Mouse (Mus musculus) inflammation-experienced regulatory T-cells, adult 16 weeks (primary cell): Measurements from ENCODE around the gene Wnt8b. TPM values are rescaled to one million over a fixed set of nuclear protein-coding genes. Genes with fewer than 3 reads are reported as not detected.

Experiments used
- polyA plus RNA-seq: library from polyadenylated mRNA; unstranded; fragments of 100-300 nt; shearing (Covaris generic); gene quantifications from one replicate; pipeline ENCODE4 v1.2.1, GENCODE M21; 2017

Gene Wnt8b
- polyA plus RNA-seq = not detected

DNA sequence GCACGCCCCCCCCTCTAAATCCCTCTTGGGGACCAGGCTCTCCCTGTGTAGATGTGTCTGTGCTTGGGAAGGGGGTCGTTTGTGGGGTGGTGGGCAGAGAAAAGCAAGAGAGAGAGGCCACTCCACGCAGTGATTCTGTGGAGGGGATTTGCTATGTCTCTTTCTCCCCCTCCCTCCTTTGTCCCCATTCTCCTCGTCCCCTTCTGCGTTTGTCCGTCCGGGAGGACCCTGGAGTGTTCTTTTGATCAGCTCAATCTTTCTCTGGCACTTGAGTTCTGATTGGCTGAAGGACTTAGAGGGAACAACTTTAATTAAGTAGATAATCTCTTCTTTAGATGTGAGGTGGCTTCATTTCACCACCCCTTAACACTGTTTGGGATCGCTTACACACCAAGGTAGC, at the start of gene Wnt8b:
Gene Wnt8b (plus strand): TSS at position 345 of the 400 bp plus-strand sequence.

GRCm38 (mm10) chr19:44545321-44546041, 52.2 kb downstream of the Wnt8b start, which contains the start of gene Sec31b:
Gene Sec31b (minus strand): TSS chr19:44545864.

DNA sequence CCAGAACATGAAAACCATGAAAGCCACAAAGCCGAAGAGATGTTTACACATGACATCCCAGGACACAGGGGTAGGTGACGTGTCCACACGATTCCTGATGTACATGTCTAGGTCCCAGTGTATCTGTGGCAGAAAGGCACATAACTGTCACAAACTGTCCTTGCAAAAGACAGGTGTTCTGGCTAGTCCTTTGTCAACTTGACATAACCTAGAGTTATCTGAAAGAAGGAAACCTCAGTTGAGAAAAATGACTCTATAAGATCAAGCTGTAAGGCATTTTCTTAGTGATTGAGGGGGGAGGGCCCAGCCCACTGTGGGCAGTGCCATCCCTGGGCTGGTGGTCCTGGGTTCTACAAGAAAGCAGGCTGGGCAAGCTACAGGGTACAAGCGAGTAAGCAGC, 59.5 kb downstream of the Wnt8b start, which contains the start of gene Gm20538:
Gene Gm20538 (minus strand): TSS at position 101 of the 400 bp plus-strand sequence.

DNA sequence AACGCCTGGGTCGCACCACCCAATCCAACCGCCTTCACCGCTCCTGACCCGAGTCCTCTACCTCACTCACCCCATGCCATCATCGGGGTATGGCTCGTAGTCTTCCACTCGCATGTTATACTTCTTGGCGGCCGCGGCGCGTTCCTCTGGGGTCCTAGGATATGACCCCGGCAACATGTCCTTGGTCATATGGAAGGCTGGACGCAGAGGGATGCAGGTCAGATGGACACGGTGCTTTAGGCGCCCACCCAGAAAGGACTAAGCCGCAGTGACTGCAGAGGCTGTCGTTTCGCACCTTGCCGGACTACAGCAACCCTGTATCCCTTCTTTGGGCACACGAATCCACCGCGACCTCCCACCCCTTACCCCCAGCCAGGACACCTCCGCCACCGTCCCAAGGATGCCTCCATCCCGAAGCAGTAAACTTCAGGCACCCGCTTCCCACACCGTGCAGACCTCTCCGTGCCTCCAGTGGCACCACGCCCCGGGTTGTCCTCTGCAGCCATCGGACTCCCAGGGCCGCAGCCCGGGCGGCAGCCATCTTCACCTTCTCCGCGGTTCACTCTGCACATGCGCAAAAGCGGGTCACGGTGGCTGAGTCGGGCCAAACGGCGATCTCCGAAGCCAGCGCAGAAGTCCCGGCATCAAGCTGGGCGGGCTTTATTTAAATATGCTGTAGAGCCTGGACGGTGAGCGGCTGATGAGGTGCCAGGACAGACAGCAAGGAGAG, 61.8 kb downstream of the Wnt8b start, which contains the start of gene Ndufb8:
Gene Ndufb8 (minus strand): TSS at position 580 of the 730 bp plus-strand sequence.

GRCm38 (mm10) chr19:44562652-44563206, 69.5 kb downstream of the Wnt8b start, which contains the start of gene Hif1an:
Gene Hif1an (plus strand): TSS chr19:44562850.

Other genes with a start within 250 kb of the Wnt8b start
- gene Scd2, start 199.8 kb upstream of the Wnt8b start, polyA plus RNA-seq = 70.4 TPM
- gene Scd4, start 160.4 kb upstream of the Wnt8b start, polyA plus RNA-seq = 0.33 TPM
- 2.1 TPM for gene Scd1, start 85.6 kb upstream of the Wnt8b start, polyA plus RNA-seq
- 5.7 TPM for gene Sec31b, start 52.4 kb downstream of the Wnt8b start, polyA plus RNA-seq
- 1.7 TPM for gene Gm20538, start 59.4 kb downstream of the Wnt8b start, polyA plus RNA-seq
- gene Ndufb8, start 62.0 kb downstream of the Wnt8b start, polyA plus RNA-seq = 338 TPM
- gene Hif1an, start 69.4 kb downstream of the Wnt8b start, polyA plus RNA-seq = 50.6 TPM